Mouse (Mus musculus): ENCODE measurements around the gene Ppie.

DNA sequence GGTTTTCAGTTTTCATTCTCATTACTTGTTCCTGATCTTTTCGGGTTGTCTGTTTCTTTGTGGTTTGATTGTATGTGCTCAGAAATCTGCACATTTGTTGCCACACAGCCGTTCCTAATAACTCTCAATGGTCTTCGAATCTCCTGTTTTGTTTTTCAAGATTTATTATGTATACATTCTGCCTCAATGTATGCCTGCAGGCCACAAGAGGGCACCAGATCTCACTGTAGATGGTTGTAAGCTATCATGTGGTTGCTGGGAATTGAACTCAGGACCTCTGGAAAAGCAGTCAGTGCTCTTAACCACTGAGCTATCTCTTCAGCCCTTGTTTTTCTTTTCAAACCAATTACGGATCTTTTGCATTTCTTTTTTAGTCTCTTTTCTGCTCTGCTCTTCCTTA is 53.4 kb downstream of the Ppie start:
- no peak for TF ChIP-seq CTCF (IDR thresholded peaks at IDR 0.05; ENCODE audit: extremely low read depth, insufficient read depth, insufficient read length, insufficient replicate concordance)
- TF ChIP-seq POLR2A (IDR thresholded peaks at IDR 0.05; ENCODE audit: low read depth, low read length), result no peak

Measured in spleen, adult 2 months (tissue).